Mouse (Mus musculus) urinary bladder, postnatal 36 days (tissue): ENCODE measurements at regions not wholly inside any gene's neighbourhood (a gene's known extent, or its start where the extent isn't known, plus 50 kb on each side); places are given as distances from the start of the nearest gene placed in this dataset.

ENCODE experiments used
- DNase-seq, 2 experiments: peaks; one replicate each; pipeline ENCODE4 v3.0.0; 2022; ENCODE audit warnings: low spot score in 2 of 2, mixed read lengths in 1 of 2

DNA sequence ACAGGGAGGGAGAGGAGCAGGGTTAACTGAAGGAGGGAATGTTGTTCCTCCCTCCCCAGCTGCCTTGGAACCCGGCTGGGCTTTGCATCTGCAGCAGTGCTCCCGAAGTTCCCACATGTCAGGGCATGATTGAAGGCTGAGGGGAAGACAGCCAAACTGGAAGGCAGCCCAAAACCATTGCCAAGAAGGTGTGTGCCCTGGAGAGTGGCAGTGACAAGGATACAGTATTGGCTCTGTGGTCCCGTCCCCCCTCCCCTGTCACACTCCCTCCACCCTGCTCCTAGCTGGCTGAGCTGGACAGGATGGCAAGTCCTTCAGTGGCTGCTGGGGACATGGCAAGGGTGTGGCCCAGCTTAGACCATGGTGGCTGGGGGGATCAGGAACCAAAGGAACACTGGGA is 79.1 kb downstream of the Cyp26b1 start:
- peak in 1 of 2 experiments; percentile 5 for DNase-seq

DNA sequence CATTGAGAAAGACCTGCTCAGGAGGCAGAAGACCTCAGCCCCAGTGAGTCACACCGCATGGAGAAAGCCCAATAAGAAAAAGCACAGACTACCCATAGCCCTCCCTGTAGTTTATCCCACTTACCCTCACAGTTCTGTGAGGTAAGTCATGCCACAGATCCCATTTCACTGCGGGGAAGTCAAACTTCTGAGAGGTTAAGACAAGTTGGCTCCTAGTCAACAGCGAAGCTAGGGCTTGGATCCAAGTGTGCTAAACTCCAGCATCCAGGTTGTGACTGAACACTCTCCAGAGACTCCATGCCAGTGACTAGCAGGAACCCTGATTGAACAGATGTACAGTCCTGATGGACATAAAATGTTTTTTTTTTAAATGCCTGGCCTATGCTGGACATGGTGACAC is 85.1 kb downstream of the Cyp26b1 start:
- DNase-seq, result no peak

DNA sequence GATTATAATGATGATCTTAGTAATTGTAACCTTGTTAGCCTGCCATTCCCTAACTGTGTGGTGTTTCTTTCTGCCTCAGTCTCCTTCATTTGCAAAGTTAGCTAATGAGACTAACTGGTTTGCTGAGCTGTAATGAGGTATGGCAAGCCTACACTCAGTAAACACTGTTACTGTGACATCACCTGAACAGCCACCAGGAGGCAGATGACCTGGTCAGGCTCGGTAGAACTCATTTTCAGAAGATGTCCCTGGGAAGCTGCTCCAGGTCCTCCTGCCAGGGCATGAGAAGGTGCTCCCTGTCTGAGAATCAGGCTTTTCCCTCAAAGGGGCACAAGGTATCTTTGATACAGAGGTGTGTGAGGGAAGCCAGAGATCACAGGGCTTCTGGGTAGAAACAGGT is 87.0 kb downstream of the Cyp26b1 start:
- no peak for DNase-seq

DNA sequence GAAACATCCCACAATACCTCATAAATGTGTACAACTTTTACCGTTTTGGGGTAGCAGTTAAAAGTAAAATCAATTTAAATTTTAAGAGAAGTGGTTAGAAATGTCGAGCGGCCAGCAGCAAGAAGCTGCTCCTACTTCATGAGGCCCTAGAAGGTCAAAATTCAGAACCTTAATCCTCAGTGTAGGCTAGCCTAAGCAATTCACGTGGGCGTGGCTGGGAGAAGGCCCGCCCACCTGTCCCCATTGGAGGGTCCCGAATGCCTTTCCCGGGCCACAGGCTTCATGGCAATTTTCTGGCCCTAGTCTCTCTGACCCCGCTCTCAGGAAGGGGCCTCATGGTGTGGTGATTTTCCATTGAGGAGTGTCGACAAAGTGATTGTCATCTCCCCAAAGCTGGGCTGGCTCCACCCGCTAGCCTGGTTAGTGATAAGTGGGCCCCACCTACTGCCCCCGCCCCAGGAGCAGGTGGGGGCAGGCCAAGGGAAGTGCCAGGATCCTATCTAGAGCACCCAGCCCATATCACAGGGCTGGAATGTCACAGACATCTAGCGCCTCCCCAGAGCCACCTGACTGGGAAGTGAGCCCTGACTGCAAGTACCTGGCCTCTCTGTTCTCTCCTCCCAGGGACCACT is 93.3 kb downstream of the Cyp26b1 start:
- DNase-seq, result no peak

DNA sequence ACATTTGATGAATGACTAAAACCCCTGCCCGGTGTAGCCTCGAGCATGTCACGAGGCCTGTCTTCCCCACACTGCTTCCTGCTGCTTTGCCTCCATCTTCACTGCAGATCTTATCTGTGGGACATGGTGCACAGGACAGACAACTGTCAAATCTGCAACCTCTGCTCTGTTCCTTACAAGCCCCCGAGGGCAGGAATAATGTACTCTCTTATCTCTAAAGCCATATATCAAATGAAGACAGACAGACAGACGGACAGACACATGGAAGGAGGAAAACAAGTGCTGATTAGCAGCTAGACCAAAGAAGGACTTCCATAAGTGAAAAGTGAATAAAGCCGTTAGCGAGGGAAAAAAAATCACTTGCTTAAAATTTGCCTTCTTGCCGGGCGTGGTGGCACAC is 95.6 kb downstream of the Cyp26b1 start:
- no peak for DNase-seq

DNA sequence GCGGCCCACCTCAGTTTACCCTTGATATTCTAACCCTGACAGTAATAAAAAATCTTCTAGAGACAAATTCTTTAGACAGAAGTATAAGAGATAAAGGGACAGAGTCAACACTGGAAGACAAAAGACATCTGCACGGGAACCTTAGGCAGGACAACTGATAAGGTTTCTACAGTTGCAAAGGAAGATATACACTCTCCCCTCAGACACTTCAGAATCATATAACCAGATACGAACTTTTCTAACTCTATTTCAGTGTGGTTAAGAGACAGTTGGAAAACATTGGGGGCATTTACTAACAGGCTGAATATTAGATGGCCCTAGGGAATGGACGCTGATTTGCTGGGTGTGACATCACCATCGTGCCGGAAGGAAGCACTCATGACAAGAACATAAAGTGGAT is 100.0 kb downstream of the Cyp26b1 start:
- DNase-seq, result no peak

DNA sequence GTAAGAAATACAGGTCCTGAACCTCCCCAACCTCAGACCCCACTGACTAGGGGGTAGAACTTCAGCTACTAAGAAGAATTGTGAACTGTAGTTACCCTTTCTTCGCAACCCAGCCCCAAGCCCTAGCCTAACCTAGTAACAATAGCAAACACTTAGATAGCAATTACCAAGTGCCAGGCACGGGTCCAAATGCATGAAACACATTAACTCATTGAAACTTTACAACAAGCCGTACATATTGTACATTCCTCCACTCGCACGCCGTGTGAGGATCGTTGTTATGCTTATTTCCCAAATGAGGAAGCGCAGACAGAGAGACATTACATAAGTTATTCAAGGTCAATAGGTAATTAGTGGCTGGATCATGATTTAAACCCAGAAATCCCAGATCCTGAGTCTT is 100.5 kb downstream of the Cyp26b1 start:
- DNase-seq, result no peak

DNA sequence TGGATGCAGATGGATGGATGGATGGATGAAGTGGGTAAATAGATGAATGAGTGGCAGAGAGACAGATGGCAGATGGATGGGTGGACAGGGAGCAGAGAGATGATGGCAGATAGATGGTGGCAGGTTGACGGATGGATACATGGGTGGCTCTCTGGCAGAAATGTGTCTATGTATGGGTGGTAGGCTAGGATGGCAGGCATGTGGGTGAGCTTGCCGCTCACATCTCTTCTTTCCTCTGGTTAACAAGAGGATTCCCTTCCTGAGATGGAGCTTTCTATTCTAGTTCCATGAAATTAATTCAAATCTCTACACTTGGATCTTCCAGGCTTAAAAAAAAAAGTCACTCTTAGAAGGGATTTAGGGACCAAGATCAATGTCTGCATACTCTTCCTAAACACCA is 101.1 kb downstream of the Cyp26b1 start:
- no peak for DNase-seq

DNA sequence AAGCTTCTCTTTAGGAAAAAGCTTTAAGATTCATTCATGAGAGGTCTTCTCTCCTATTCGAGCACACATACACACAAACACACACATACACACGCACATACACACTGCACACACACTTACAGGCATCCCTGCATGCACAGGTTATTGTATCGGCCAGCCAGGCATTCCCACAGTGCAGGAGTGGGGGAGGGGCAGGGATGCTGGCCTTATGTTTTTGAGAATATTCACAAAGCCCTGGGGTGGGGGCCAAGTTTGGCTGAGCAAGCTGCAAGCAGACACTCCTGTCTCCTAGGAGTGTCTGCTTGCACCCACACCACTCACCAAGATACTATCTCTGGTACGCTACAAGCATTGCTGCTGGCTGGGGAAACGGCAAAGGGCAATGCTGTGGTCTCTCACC is 102.6 kb downstream of the Cyp26b1 start:
- DNase-seq, result no peak

DNA sequence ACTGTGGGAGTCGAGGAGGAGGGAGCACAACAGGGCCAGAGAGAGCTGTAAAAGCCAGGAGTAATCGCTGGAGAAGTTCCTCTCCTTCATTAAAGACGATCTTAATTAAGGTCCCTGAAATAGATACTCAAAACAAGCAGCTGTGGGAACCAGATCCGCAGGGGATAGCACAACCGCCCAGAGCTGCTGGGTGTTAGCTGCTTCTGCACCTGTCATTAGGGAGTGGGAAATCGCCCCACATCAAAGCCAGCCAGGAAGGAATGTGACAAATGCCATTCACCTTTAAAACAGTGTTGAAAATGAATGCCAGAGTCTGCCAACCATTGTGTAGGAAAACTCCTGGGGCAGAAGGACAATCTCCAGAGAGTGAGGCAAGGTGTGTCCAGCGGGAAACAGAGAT is 112.5 kb downstream of the Cyp26b1 start:
- no peak for DNase-seq

DNA sequence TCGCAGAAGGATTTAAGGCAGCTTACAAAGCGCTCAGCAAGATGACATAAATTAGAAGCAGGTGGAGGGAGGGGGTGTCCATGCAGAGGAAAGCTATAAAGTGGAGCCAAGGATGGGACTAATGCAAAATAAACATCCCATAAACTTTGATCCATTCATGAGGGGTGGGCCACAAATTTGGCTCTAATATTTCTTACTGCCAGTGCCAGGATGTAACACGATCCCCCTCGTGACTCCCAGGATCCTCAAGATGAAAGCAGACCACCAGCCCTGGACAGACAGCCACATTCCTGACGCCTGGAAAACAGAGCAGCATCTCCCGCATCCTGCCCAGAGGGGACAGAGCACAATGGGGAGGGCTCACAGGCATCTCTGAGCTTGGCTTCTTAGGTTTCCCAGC is 116.6 kb downstream of the Cyp26b1 start:
- no peak for DNase-seq

DNA sequence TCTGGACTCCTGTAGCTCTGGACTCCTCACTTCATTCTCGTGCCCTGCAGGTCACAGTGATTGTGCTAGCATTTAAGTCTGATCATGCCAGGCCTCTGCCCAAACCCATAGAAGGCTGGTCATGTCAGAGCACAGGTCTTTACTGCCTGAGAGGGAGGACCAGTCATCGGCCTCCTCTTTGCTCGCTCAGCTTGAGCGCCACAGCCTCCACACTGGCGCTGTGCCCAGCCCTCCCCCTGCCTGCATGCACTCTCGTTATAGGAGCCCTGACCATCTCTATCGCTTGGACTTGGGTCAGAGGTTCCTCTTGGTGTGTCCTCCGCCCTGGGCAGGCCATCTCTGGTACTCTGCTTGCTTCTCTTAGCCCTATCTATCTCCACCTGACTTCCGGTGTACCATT is 117.2 kb downstream of the Cyp26b1 start:
- DNase-seq, result peak in 1 of 2 experiments; percentile 12

DNA sequence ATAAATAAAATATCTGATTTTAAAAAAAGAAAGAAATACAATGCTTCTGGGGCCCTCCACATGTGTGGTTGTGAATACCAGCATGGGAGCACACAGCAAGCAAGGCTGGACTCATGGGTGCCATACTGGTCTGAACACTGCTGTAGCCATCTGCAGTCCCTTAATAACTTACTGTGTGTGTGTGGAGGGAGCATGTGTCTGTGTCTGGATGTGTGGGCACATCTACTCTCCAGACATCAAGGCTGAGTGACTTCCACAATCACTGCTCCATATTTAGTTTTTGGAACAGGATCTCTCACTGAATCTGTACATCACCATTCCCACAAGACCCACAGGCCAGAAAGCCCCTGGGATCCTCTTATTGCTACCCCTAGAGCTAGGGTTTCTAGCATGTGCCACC is 118.9 kb downstream of the Cyp26b1 start:
- DNase-seq, result no peak

DNA sequence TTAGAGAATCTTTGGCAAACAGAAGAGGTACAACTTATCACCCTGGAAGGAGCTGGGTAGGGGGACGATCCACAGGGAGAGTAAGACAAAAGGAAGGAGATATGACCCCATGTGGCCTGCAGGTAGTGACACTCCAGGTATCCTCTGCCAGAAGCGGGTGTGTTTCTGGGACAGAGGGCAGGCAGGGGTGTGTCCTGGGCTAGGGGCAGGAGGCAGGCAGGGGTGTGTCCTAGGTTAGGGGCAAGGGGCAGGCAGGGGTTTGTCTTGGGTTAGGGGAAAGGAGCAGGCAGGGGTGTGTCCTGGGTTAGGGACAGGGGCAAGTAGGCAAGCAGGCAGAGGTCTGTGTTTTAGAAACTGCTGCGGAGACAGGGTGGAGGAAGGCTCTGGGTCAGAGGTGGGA is 120.5 kb downstream of the Cyp26b1 start:
- DNase-seq, result no peak

DNA sequence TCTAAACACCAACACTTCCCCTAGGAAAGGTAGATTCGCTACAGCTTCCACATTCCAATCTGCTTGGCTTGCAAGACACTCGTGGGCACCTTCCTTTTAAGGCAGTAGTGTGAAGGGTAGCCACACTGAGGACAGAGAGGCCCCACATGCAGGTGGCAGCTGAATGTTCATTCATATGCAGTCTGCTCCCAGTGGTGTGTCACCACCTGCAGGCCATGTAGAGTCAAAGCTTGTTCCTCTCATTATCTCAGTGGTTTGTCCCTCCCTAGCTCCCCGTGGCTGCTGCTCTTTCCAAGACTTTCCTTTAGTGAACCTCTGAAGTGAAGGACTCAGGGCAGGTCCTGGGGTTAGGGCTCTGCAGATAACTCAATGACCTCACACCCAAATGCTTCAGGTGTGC is 121.4 kb downstream of the Cyp26b1 start:
- no peak for DNase-seq

DNA sequence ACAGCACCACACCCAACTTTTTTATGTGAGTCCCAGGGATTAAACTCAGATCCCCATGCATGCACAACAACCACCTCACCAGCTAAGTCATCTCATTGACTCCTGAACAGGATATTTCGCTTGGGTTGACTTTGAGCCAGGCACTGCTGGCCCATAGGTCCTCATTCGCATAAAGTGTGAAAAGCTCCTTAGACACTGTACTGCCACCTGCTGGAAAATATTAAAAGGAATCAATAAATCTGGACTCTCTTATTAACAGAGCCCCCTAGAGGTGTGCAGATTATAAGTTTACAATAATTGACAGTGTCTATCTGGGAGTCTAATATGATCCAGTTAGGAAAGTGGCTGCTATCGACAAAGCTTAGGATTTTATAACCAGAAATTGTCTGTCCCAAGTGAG is 126.4 kb downstream of the Cyp26b1 start:
- no peak for DNase-seq

DNA sequence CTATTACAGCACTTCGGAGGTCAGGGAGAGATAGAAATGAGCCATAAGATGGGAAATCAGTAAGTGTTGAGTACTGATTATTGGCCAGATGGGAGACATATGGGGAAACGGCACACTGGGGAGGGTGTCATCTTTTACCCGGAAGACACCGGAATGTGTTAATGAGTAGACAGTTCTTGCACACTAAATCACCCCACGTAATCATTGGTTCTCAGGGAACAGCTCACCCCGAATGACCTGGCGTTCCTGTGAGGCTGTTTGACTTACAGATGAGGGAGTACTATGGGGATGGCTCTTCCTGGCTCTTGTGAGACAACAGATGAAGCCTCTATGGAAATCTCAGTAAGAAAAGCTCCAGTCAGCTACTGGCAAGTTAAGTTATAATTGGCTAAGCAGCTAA is 127.5 kb downstream of the Cyp26b1 start:
- no peak for DNase-seq

DNA sequence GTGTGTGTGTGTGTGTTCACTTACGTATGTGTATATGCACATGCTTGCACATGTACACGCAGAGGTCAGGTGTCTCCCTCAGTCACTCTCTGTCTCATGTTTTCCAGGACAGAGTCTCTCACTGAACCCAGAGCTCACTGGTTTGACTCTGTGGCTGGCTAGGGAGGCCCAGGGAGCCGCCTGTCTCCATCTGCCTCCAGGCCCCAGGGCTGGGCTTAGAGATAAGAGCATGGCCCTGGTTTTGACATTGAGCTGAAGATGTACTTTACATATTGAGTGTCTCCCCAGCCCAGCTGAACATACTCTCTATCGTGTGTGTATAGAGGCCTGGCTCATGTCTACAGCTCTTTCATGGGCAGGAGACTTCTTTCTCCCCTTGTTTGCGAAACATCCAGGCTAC is 128.1 kb downstream of the Cyp26b1 start:
- no peak for DNase-seq

DNA sequence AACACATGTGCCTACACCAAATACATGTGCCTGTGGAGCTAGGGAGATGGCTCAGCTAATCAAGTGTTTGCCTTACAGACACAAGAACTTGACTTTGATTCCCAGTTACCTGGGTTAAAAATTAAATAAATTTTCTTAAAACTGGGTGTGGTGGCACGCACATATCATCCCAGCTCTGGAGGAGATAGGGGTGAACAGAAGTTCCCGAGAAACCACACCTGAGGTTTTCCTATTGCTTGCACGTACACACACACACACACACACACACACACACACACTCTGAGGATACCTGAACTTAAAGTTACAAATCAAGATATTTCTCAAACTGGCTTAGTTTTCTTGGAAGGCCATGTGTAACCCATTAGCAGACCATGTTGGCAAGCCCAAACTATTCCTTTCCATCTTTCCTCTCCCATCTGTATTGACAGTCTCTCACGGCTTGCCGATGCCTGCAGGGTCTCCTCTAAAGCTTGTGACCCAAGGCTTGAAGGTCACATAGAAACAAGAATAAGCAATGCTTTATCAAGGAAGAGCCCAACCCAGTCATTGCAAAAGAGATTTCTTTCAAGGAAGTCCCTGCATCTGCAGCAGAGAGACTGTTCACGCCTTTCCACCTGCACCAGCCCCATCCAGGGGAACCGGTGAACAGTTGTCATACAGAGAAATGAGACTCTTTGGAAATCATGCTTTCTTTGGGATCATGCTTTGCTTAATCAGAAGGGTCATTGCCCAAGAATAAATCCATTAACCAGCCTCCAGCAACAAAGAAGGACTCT is 129.9 kb downstream of the Cyp26b1 start:
- no peak for DNase-seq

DNA sequence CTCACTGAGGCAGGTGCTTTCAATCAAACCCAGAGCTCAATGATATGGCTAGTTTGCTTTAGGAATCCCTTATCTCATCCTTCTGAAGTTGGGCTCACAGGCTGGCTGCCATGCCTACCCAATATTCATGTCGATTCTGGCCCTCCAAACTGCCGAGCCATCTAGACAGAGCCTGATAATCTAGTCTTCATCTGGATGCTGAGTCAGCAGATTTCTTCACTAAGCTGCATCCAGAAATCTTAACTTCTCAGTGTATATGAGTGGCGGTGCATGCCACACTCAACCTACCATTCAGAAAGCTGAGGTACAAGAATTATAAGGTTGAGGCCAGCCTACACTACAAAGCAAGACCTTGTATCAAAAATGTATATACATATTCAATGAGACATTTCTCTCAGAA is 136.9 kb downstream of the Cyp26b1 start:
- no peak for DNase-seq

DNA sequence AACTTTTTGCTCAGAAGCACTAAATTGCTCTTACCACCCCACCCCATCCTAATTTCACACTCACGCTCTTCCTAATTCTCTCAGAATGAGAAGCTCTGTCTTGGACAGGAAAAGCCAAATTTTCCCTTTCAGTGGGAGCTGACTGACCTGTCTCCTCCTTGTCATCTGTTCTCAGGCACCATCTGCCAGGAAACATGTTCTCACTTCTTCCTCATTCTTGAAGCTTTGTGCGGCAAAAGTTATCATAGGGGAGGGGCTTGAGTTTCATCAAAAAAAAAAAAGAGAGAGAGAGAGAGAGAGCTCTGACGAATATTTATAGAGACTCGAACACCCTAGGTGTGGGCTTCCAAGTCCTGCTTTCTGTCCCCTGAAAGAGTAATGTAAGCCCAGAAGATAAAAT is 148.6 kb downstream of the Cyp26b1 start:
- DNase-seq, result no peak

DNA sequence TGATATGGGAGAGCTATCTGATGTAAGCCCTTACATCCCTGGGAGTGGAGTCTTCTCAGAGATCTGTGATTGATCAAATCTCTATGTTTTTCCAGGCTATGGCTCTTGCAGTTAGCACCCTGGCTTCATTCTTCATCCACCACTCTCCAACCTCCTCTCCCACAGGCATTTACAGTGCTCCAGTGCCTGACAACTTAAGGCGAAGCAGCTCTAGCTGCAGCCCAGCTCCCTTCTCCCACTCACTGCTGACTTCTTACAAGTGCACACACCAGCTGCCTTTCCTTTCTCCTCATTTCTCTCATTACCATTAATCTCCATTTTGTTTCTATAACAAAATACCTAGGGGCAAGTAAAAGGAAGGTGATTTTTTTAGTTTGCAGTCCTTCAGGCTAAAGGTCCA is 151.0 kb downstream of the Cyp26b1 start:
- DNase-seq, result no peak

DNA sequence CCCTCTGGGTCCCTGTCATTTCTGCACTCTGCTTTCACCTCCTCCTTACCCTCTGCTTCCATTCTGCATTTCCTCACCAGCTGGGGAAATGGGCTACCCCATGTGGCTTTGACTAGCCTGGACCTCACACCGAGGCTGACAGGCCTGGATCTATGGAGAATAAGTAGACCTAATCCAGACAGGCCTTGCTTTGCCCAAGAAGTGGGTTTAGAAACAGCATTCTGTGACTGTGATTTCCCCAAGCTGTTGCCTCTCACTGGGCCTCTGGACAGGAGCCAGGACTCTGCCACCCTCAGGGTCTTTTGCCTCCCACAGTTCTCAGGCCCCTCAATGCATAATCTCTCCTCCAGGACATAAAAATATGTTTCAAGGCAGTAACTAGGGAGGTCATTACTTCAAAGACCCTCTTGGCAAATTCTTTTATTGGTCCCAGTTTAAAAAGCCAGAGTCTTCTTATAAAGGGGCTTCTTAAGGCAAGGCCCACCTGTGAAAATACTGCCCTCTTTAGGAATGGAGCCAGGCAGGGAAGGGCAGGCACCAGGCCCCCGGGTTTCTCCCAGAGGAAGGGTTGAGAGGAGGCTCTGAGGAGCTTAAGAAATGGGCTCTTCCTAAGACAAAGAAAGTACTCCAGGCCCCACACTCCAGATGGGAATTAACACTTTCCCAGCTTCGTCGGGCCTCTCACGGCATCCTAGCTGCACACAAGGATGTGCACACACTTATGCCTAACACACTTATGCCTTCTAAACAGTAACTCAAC is 151.8 kb downstream of the Cyp26b1 start:
- no peak for DNase-seq
